Mouse (Mus musculus) limb, embryonic 11.5 days (tissue): ENCODE measurements around the gene A230072I06Rik. TPM values are rescaled to one million over a fixed set of nuclear protein-coding genes. Genes with fewer than 3 reads are reported as not detected.

Source experiments
- ATAC-seq: fragments of 200-750 bp; cut with Nextera tagmentation; 2 replicates; pipeline ENCODE4 v1.8.0; 2017; ENCODE audit warnings: low read depth; ENCODE audit not compliant: insufficient number of reproducible peaks, low FRiP score, low TSS enrichment
- DNase-seq: peaks from one replicate; pipeline ENCODE4 v3.0.0-alpha.2; 2015; ENCODE audit warnings: low spot score
- H3K27ac ChIP-seq: fragments of 300-500 bp; sonication (generic); replicated peaks from 2 replicates; pipeline ENCODE4 v1.5.1; 2014; ENCODE audit warnings: low read depth, mild to moderate bottlenecking, low read length
- H3K27me3 ChIP-seq: fragments of 300-500 bp; sonication (generic); 2 replicates; pipeline ENCODE4 v1.6.1; 2014; ENCODE audit warnings: mild to moderate bottlenecking, low read length, mixed read lengths; ENCODE audit not compliant: control insufficient read depth, insufficient read depth
- H3K36me3 ChIP-seq: fragments of 300-500 bp; sonication (generic); 2 replicates; pipeline ENCODE4 v1.6.1; 2014; ENCODE audit warnings: mild to moderate bottlenecking, low read length, moderate library complexity, mixed read lengths; ENCODE audit not compliant: control insufficient read depth, insufficient read depth
- H3K4me1 ChIP-seq: fragments of 300-500 bp; sonication (generic); 2 replicates; pipeline ENCODE4 v1.6.1; 2014; ENCODE audit warnings: low read length, mixed read lengths; ENCODE audit not compliant: control insufficient read depth, insufficient read depth
- H3K4me2 ChIP-seq: fragments of 300-500 bp; sonication (generic); 2 replicates; pipeline ENCODE4 v1.6.1; 2014; ENCODE audit warnings: low read depth, mild to moderate bottlenecking, moderate library complexity; ENCODE audit not compliant: severe bottlenecking
- H3K4me3 ChIP-seq: fragments of 300-500 bp; sonication (generic); 2 replicates; pipeline ENCODE4 v1.5.1; 2014; ENCODE audit warnings: low read depth, low read length
- H3K9ac ChIP-seq: fragments of 300-500 bp; sonication (generic); 2 replicates; pipeline ENCODE4 v1.6.1; 2014; ENCODE audit warnings: mild to moderate bottlenecking, low read length
- H3K9me3 ChIP-seq: fragments of 300-500 bp; sonication (generic); 2 replicates; pipeline ENCODE4 v1.6.1; 2016; ENCODE audit warnings: low read length; ENCODE audit not compliant: control insufficient read depth
- WGBS: fragments of 180-500 bp; shearing (Covaris S2); extraction: QIAGEN DNeasy Blood & Tissue Kit; methylation state at CpG from one replicate; pipeline ENCODE4 v1.1.7; 2014; 5-methylcytosine and 5-hydroxymethylcytosine counted together
- polyA plus RNA-seq: library from polyadenylated mRNA; unstranded; fragments of >200 nt; fragmentation: Nextera tagmentation; extraction: Ambion mirVana; gene quantifications from 2 replicates; pipeline ENCODE4 v1.2.1, GENCODE M21; 2014

The A230072I06Rik gene
- polyA plus RNA-seq, 1 experiment from 2014 or later, result not detected

GRCm38 (mm10) chr8:12264996-12265395, 13.6 kb upstream of the A230072I06Rik start:
- ATAC-seq, result no peak
- no peaks in the 10 kb centered on the region for H3K27me3 ChIP-seq
- 92% methylated on average over 8 of the region's 8 CpGs for whole genome bisulfite sequencing

DNA sequence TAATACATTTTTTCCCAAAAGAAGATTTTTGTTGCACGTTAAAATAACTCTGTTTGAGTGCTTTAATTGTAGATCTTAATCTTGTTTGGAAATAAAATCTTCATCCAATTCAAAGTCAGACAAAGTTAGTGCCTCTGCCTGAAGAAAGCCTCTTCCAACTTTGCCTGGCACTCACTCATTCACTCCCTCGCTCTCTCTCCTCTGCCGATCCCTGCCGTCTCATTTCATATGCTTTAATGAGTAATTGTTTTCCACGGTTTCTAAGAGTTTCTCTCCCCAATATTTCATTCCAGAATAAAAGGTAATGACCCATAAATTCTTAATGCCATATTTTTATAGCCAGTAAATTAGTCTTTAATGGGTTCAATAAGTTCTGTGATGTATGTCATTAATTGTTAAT, 10.8 kb upstream of the A230072I06Rik start:
- Histone ChIP-seq H3K36me3 (no peaks in the 10 kb centered on the region), H3K9ac (no peak overlapping the region), H3K27me3 (no peaks in the 10 kb centered on the region), H3K4me1 (no peaks in the 10 kb centered on the region), H3K4me2 (no peak overlapping the region), H3K27ac (no peak overlapping the region), H3K4me3 (no peak overlapping the region), H3K9me3 (no peaks in the 10 kb centered on the region)
- ATAC-seq (no peak), DNase-seq (no peak)
- WGBS, result 65% methylated on average over 5 of the region's 5 CpGs

More at GRCm38 (mm10) chr8:12264996-12265395, 13.6 kb upstream of the A230072I06Rik start:
- no peak overlapping the region for H3K4me3 ChIP-seq
- no peak overlapping the region for H3K27ac ChIP-seq
- H3K9me3 ChIP-seq, result no peaks in the 10 kb centered on the region
- no peak overlapping the region for H3K4me2 ChIP-seq
- no peak for DNase-seq
- H3K36me3 ChIP-seq, result no peaks in the 10 kb centered on the region
- H3K9ac ChIP-seq, result no peak overlapping the region
- no peaks in the 10 kb centered on the region for H3K4me1 ChIP-seq

- Histone ChIP-seq H3K27me3 (no peaks in the 10 kb centered on the region), H3K4me1 (no peaks in the 10 kb centered on the region), H3K9me3 (no peaks in the 10 kb centered on the region), H3K27ac (no peak overlapping the region), H3K36me3 (no peaks in the 10 kb centered on the region), H3K9ac (no peak overlapping the region), H3K4me2 (no peak overlapping the region), H3K4me3 (no peak overlapping the region)
- WGBS, result 53% methylated on average over 14 of the region's 14 CpGs
- DNase-seq (no peak), ATAC-seq (no peak)
Measured at GRCm38 (mm10) chr8:12268306-12268829, 10.3 kb upstream of the A230072I06Rik start.

GRCm38 (mm10) chr8:12279482-12280192, 1.0 kb downstream of the A230072I06Rik start:
- no peak overlapping the region for H3K9ac ChIP-seq
- H3K4me1 ChIP-seq, result peaks cover 13% of the 10 kb centered on the region
- no peaks in the 10 kb centered on the region for H3K9me3 ChIP-seq
- 81% methylated on average over 13 of the region's 13 CpGs for WGBS
- H3K36me3 ChIP-seq, result no peaks in the 10 kb centered on the region
- H3K4me3 ChIP-seq, result no peak overlapping the region
- no peak overlapping the region; the same call in 1 of the 2 replicates for H3K4me2 ChIP-seq
- DNase-seq, result no peak
- H3K27ac ChIP-seq, result no peak overlapping the region
- H3K27me3 ChIP-seq, result 0 out of 2 replicates have a peak, but pooled peaks cover 2% of the 10 kb centered on the region
- ATAC-seq, result no peak

- 77% methylated on average over 22 of the region's 22 CpGs for WGBS
- H3K27me3 ChIP-seq, result 0 out of 2 replicates have a peak, but pooled peaks cover 2% of the 10 kb centered on the region
- H3K4me2 ChIP-seq, result no peak overlapping the region
- no peaks in the 10 kb centered on the region for H3K36me3 ChIP-seq
- no peak for DNase-seq
- H3K9ac ChIP-seq, result no peak overlapping the region
- ATAC-seq, result no peak
- no peaks in the 10 kb centered on the region for H3K9me3 ChIP-seq
- peaks cover 13% of the 10 kb centered on the region for H3K4me1 ChIP-seq
- no peak overlapping the region for H3K4me3 ChIP-seq
- no peak overlapping the region for H3K27ac ChIP-seq
Measured at GRCm38 (mm10) chr8:12282128-12282527, 3.5 kb downstream of the A230072I06Rik start.

DNA sequence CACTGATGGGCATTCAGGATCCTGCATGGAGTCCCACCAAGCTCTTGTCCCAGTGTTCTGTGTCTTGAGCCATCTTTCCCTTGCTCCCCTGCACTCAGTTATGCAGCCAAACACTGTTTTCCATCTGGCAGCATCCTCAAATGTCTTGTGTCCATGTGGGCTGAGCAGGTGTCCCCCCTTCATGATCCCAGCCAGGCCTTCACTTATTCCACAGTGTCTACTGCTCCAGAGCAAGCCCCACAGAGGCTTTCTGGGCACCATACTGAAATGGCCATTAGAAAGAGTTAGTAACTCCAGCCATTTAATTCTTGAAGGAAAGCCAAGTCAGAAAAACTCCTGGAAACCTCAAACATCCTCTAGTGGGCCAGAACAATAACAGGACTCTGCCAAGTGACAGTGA, 11.9 kb downstream of the A230072I06Rik start:
- no peak overlapping the region for H3K27ac ChIP-seq
- H3K4me2 ChIP-seq, result no peak overlapping the region
- no peak overlapping the region for H3K9ac ChIP-seq
- H3K4me3 ChIP-seq, result no peak overlapping the region
- no peaks in the 10 kb centered on the region for H3K36me3 ChIP-seq
- no peaks in the 10 kb centered on the region for H3K27me3 ChIP-seq
- ATAC-seq (no peak), DNase-seq (no peak)
- peaks cover 7% of the 10 kb centered on the region for H3K4me1 ChIP-seq
- H3K9me3 ChIP-seq, result no peaks in the 10 kb centered on the region

DNA sequence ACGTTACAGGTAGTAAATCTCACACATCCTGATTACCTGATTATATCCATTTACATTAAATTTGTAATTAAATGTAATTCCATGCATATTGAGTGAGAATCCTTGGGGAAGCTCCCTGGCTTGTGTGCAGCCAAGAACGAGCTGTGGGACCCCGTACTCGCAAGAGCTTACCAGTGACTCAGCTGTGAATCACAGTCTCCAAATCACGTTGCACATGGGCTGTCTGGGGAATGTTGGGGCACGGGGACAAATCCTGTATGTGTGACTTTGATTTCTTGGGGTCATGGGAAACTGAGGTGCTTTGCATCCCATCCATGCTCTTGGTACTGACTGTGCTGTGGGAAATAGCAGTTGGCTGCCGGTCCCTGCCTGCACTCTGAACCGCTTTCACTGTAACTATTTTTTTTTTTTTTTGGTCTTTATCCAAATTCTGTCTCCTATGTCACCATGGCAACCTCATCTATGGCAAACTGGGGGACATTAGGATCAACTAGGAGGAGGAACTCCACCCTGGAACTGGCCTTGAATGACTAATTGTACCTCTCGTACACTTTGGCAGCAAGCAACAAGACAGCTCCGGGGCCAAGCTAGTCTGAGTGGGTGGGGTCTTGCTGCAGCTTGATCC, 19.8 kb downstream of the A230072I06Rik start:
- Histone ChIP-seq H3K27ac (no peak overlapping the region), H3K4me3 (no peak overlapping the region), H3K36me3 (no peaks in the 10 kb centered on the region), H3K4me2 (no peak overlapping the region), H3K9ac (no peak overlapping the region), H3K27me3 (no peaks in the 10 kb centered on the region), H3K4me1 (peaks cover 5% of the 10 kb centered on the region), H3K9me3 (no peaks in the 10 kb centered on the region)
- ATAC-seq (no peak), DNase-seq (no peak)
- WGBS, result 82% methylated on average over 10 of the region's 10 CpGs

DNA sequence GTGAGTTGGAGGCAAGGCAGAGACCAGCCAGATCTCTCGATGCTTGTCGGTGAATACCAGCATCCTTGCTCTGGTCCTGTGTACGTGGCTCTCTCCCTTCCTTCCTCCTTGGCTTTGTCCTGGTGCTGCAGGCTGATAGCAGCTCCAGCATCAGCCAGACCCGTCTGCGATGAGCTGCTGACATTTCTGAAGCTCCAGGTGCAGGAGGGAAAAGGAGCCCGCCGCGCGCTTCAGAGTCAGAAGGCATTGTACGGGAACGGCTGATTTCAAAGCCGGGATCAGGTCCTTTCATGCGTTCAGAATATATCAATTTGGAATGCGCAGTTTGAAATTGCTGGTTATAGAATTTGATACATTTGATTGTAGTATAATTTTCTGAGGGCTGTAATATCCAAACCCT, 23.4 kb downstream of the A230072I06Rik start:
- WGBS, result 81% methylated on average over 14 of the region's 14 CpGs
- no peak overlapping the region for H3K9ac ChIP-seq
- DNase-seq (no peak), ATAC-seq (no peak)
- H3K9me3 ChIP-seq, result no peaks in the 10 kb centered on the region
- no peak overlapping the region for H3K27ac ChIP-seq
- H3K4me1 ChIP-seq, result no peaks in the 10 kb centered on the region
- no peaks in the 10 kb centered on the region for H3K27me3 ChIP-seq
- H3K36me3 ChIP-seq, result no peaks in the 10 kb centered on the region
- no peak overlapping the region for H3K4me3 ChIP-seq
- H3K4me2 ChIP-seq, result no peak overlapping the region
